Mouse (Mus musculus) MEL (cell line): ENCODE data around the gene Eno2. TPM values are rescaled to one million over a fixed set of nuclear protein-coding genes. Genes with fewer than 3 reads are reported as not detected.

ENCODE experiments used
- DNase-seq: peaks from one replicate; pipeline ENCODE4 v3.0.0; 2011; ENCODE audit warnings: low read depth, low spot score
- H3K27ac ChIP-seq: 2 replicates; pipeline ENCODE4 v1.5.1; 2012; ENCODE audit warnings: low read depth, mild to moderate bottlenecking, control low read depth, low read length, moderate library complexity; ENCODE audit not compliant: control insufficient read depth
- H3K27me3 ChIP-seq, 2 experiments: fragments of 150-350 bp in 1 of 2; sonication (generic) in 1 of 2; 2 replicates each; pipeline ENCODE4 v1.6.1; 2012; ENCODE audit warnings: low read length in 2 of 2, mild to moderate bottlenecking in 2 of 2, improper control_type of control experiment in 1 of 2, moderate library complexity in 1 of 2; ENCODE audit not compliant: insufficient read depth in 2 of 2, control insufficient read depth in 1 of 2
- H3K36me3 ChIP-seq, 2 experiments: 2 replicates each; pipeline ENCODE4 v1.6.1; 2012 to 2014; ENCODE audit warnings: low read length in 2 of 2, improper control_type of control experiment in 1 of 2, inconsistent platforms in 1 of 2, mild to moderate bottlenecking in 1 of 2; ENCODE audit not compliant: insufficient read depth in 2 of 2, control insufficient read depth in 1 of 2
- H3K4me1 ChIP-seq, 2 experiments: fragments of 150-350 bp in 1 of 2; sonication (generic) in 1 of 2; 2 replicates each; pipeline ENCODE4 v1.6.1; 2012; ENCODE audit warnings: low read length in 2 of 2, improper control_type of control experiment in 1 of 2, mild to moderate bottlenecking in 1 of 2; ENCODE audit not compliant: insufficient read depth in 2 of 2, control insufficient read depth in 1 of 2
- H3K4me3 ChIP-seq, 2 experiments: fragments of 150-350 bp in 1 of 2; sonication (generic) in 1 of 2; 2 replicates each; pipeline ENCODE4 v1.5.1; 2012; ENCODE audit warnings: low read depth in 2 of 2, low read length in 2 of 2, mild to moderate bottlenecking in 2 of 2, moderate library complexity in 2 of 2, control low read depth in 1 of 2, improper control_type of control experiment in 1 of 2; ENCODE audit not compliant: control insufficient read depth in 1 of 2, insufficient read depth in 1 of 2
- H3K79me2 ChIP-seq: 2 replicates; pipeline ENCODE4 v1.6.1; 2012; ENCODE audit warnings: mild to moderate bottlenecking, low read length, moderate library complexity; ENCODE audit not compliant: control insufficient read depth, poor library complexity, insufficient read depth
- H3K9ac ChIP-seq: 2 replicates; pipeline ENCODE4 v1.6.1; 2012; ENCODE audit warnings: low read depth, mild to moderate bottlenecking, control low read depth, low read length, moderate library complexity; ENCODE audit not compliant: control insufficient read depth, poor library complexity, severe bottlenecking
- H3K9me3 ChIP-seq: fragments of 150-350 bp; sonication (generic); replicated peaks from 2 replicates; pipeline ENCODE4 v1.6.1; 2012; ENCODE audit warnings: mild to moderate bottlenecking, low read length, improper control_type of control experiment, moderate library complexity; ENCODE audit not compliant: insufficient read depth
- E2F4 ChIP-seq: IDR thresholded peaks from 2 replicates; pipeline ENCODE4 v1.6.1; 2011; ENCODE audit warnings: low read depth, low read length, improper control_type of control experiment, borderline replicate concordance
- ELF1 ChIP-seq: IDR thresholded peaks from 2 replicates; pipeline ENCODE4 v1.6.1; 2014; ENCODE audit warnings: low read depth, mild to moderate bottlenecking, inconsistent platforms, low read length, improper control_type of control experiment, moderate library complexity
- EP300 ChIP-seq, 2 experiments: IDR thresholded peaks; 2 replicates each; pipeline ENCODE4 v1.6.1; 2011; ENCODE audit warnings: improper control_type of control experiment in 2 of 2, low read length in 2 of 2, low read depth in 1 of 2, mild to moderate bottlenecking in 1 of 2
- HCFC1 ChIP-seq: IDR thresholded peaks from 2 replicates; pipeline ENCODE4 v1.6.1; 2012; ENCODE audit warnings: low read depth, mild to moderate bottlenecking, inconsistent platforms, low read length, improper control_type of control experiment, moderate library complexity
- MAX ChIP-seq: IDR thresholded peaks from 2 replicates; pipeline ENCODE4 v1.6.1; 2011; ENCODE audit warnings: low read length, improper control_type of control experiment
- MYB ChIP-seq: IDR thresholded peaks from 2 replicates; pipeline ENCODE4 v1.6.1; 2011; ENCODE audit warnings: mild to moderate bottlenecking, low read depth, low read length, improper control_type of control experiment
- NELFE ChIP-seq: IDR thresholded peaks from 2 replicates; pipeline ENCODE4 v1.6.1; 2011; ENCODE audit warnings: low read depth, low read length, improper control_type of control experiment
- NRF1 ChIP-seq: IDR thresholded peaks from 2 replicates; pipeline ENCODE4 v1.6.1; 2014; ENCODE audit warnings: low read depth, mild to moderate bottlenecking, inconsistent platforms, low read length, improper control_type of control experiment, moderate library complexity; ENCODE audit not compliant: poor library complexity, insufficient read depth, severe bottlenecking
- RCOR1 ChIP-seq: IDR thresholded peaks from 2 replicates; pipeline ENCODE4 v1.6.1; 2012; ENCODE audit warnings: low read depth, mild to moderate bottlenecking, inconsistent platforms, low read length, improper control_type of control experiment
- SIN3A ChIP-seq: IDR thresholded peaks from 2 replicates; pipeline ENCODE4 v1.6.1; 2012; ENCODE audit warnings: low read length, improper control_type of control experiment, inconsistent platforms
- SMC3 ChIP-seq: IDR thresholded peaks from 2 replicates; pipeline ENCODE4 v1.6.1; 2011; ENCODE audit warnings: low read depth, low read length, improper control_type of control experiment
- TCF12 ChIP-seq: IDR thresholded peaks from 2 replicates; pipeline ENCODE4 v1.6.1; 2014; ENCODE audit warnings: low read depth, mild to moderate bottlenecking, inconsistent platforms, low read length, improper control_type of control experiment, moderate library complexity
- USF1 ChIP-seq: IDR thresholded peaks from 2 replicates; pipeline ENCODE4 v1.6.1; 2014; ENCODE audit warnings: low read depth, mild to moderate bottlenecking, inconsistent platforms, low read length, improper control_type of control experiment, moderate library complexity
- USF2 ChIP-seq, 2 experiments: IDR thresholded peaks; 2 replicates each; pipeline ENCODE4 v1.6.1; 2011 to 2012; ENCODE audit warnings: improper control_type of control experiment in 2 of 2, low read length in 2 of 2, borderline replicate concordance in 1 of 2, inconsistent platforms in 1 of 2, low read depth in 1 of 2, mild to moderate bottlenecking in 1 of 2; ENCODE audit not compliant: insufficient read depth in 1 of 2
- ZMIZ1 ChIP-seq: IDR thresholded peaks from 2 replicates; pipeline ENCODE4 v1.6.1; 2012; ENCODE audit warnings: low read depth, mild to moderate bottlenecking, inconsistent platforms, low read length, improper control_type of control experiment, moderate library complexity
- polyA plus RNA-seq, 2 experiments: library from polyadenylated mRNA; stranded (reverse) in 1 of 2; unstranded in 1 of 2; fragments of >175 nt in 1 of 2; fragments of >200 nt in 1 of 2; gene quantifications; 2 replicates each; pipeline versions ENCODE4 v1.2.1 to v1.2.4; 2012; ENCODE audit warnings: low replicate concordance in 2 of 2, low read depth in 1 of 2; ENCODE audit not compliant: insufficient read length in 2 of 2, insufficient read depth in 1 of 2, missing spikeins in 1 of 2
- total RNA-seq: library from RNA; depleted of rRNA; stranded (reverse); fragments of 300-350 nt; gene quantifications from 2 replicates; pipeline ENCODE4 v1.2.3, GENCODE M21; 2012

Eno2 gene
- total and polyA plus RNA-seq, 3 experiments, result 3.2 to 12.5 TPM; not detected in 1

DNA sequence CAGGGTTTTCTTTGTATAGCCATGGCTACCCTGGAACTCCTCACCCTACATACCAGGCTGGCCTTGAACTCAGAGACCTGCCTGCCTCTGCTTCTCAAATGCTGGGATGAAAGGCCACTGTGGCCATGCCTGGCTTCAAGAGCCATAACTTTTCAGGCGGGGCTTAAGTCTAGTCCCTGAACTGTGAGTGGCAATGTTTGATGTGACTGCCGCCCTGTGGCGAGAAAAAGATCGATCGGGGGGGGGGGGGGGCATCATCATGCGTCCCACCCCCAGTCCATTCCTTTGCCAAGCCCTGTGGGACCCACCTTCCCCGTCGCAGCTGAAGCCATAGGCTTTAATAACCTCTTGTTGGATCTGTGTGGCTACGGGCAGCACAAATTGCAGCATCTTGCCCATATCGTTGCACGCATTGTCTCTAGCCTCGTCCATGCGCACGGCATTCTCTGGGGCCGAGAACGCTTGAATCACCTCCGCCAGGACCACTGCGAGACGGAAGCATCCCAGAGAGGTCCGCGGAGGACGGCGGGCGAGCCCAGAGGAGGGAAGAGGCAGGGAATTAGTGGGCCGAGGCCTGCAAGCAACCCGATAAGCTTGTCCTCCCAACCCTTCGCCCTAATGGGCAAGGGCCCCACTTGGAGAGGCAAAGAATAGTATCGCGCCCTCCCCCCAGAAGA, 29.1 kb downstream of the Eno2 start (continued):
- TF ChIP-seq MYB, result no peak; the same call in 1 of the 2 replicates
- TF ChIP-seq, all 39 proteins: peak for 14

DNA sequence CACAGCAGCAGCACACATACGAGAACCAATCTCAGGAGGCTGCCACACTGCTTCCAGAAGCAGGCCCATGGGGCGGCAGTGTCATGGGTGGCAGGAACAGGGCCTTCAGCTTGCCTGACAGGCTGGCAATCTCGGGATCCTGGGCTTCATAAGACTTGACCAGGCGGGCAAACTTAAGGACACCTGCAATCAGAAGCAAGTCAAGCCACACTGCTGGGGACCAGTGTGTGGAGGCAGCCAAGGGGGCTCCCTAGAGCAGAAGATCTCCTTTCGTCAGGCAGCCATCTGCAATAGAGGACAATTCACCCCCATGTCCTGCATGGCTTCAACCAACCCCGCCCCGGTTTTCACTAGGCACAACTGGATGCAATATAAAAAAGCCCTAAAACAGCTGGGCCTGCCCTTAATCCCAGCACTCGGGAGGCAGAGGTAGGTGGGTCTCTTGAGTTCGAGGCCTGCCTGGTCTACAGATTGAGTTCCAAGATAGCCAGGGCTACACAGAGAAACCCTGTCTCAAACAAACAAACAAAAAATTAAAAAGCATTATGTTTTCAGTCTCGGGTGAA, 30.2 kb downstream of the Eno2 start:
- no peaks in the 10 kb centered on the region for H3K27me3 ChIP-seq
- peak overlapping the region; percentile 96 for H3K27ac ChIP-seq
- H3K9me3 ChIP-seq, result no peaks in the 10 kb centered on the region
- peak overlapping the region; percentile 70 for H3K9ac ChIP-seq
- no peak for DNase-seq
- TF ChIP-seq E2F4 (no peak), ZMIZ1 (no peak), NRF1 (no peak), RCOR1 (no peak), MAX (no peak), ELF1 (no peak), SMC3 (no peak), HCFC1 (no peak), TCF12 (no peak), USF1 (no peak), EP300 (IDR thresholded peaks at IDR 0.05; ENCODE audit: low read depth in 1 of 2, low read length in 2 of 2) (no peak), USF2 (IDR thresholded peaks at IDR 0.05; ENCODE audit: borderline replicate concordance in 1 of 2, insufficient read depth in 1 of 2, low read depth in 1 of 2, low read length in 2 of 2) (no peak), SIN3A (no peak)
- peaks cover 5 to 18% of the 10 kb centered on the region in 2 experiments for H3K4me1 ChIP-seq
- peaks cover 0 to 14% of the 10 kb centered on the region in 2 experiments; a peak in 2 of 4 replicates for H3K36me3 ChIP-seq
- H3K79me2 ChIP-seq, result no peaks in the 10 kb centered on the region; the same call in 1 of the 2 replicates
- H3K4me3 ChIP-seq, result no peak overlapping the region

DNA sequence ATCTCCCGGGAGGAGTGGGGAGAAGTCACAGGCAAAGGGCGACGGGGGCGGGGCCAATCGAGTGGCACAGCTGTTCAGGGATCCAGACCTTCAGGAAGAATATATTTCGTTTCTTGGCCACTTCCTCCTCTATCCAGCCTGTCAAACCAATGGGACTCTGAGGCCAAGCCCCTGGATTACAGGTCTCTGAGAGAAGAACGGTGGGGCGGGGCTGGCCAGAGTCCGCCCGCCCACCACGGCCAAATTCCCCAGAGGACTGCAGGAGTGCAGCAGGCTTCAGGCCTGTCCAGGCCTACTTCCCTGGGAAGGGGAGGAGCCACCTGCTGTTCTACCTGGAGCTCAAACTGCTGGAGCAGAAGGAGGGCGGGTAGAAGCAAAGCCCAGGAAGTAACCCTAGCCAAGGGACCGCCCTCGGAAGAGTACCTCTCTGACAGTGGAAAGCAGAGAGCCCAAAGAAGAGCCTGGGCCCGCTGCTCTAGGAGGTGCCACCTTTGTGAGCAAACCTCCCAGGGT, 30.9 kb downstream of the Eno2 start, which contains the start of gene Ptpn6:
Gene Ptpn6, minus strand, starts transcription at position 204 of the 513 bp plus-strand sequence.
- no peaks in the 10 kb centered on the region for H3K9me3 ChIP-seq
- no peak within 1 kb of the TSS for H3K4me3 ChIP-seq
- no peaks in the 10 kb centered on the region for H3K27me3 ChIP-seq
- H3K79me2 ChIP-seq, result no peaks in the 10 kb centered on the region; the same call in 1 of the 2 replicates
- H3K27ac ChIP-seq, result peak within 1 kb of the TSS; percentile 96
- H3K9ac ChIP-seq, result no peak within 1 kb of the TSS; the same call in 1 of the 2 replicates
- no peak for TF ChIP-seq NELFE
- peaks cover 0 to 21% of the 10 kb centered on the region in 2 experiments; a peak in 2 of 4 replicates for H3K36me3 ChIP-seq
- no peak for DNase-seq
- H3K4me1 ChIP-seq, result peaks cover 12 to 26% of the 10 kb centered on the region in 2 experiments
